Mouse (Mus musculus): ENCODE data around the gene Nme7. TPM values are rescaled to one million over a fixed set of nuclear protein-coding genes. Genes with fewer than 3 reads are reported as not detected.

The Nme7 gene
- polyA plus RNA-seq, 1 experiment from 2014 or later = 11.3 TPM

DNA sequence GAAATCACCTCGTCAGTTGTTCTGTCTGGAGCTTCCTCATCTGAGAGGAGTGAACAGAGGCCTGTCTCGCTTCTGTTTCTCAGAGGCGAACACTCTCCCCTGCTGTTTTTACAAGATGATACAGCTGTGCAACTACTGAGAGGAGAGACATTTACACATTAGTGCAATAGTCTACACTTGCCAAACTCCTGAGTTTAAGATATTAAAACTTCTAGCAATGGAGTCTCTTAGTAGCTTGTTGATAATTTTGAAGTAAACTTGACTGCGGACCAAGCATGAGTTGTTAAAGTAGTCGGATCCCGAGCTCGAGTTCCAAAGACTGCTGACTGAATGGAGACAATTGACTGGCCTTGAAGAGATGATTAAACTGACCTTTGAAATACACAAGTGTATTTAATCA lies 23.8 kb downstream of the Nme7 start:
- no peak overlapping the region for H3K4me3 ChIP-seq (ENCODE audit: inconsistent target)
- no peak overlapping the region for H3K27ac ChIP-seq
- H3K36me3 ChIP-seq (ENCODE audit: inconsistent target) = no peaks in the 10 kb centered on the region
- no peaks in the 10 kb centered on the region for H3K79me2 ChIP-seq (ENCODE audit: inconsistent target)
- 90% methylated on average over 7 of the region's 7 CpGs for WGBS (ENCODE audit: missing documents)

DNA sequence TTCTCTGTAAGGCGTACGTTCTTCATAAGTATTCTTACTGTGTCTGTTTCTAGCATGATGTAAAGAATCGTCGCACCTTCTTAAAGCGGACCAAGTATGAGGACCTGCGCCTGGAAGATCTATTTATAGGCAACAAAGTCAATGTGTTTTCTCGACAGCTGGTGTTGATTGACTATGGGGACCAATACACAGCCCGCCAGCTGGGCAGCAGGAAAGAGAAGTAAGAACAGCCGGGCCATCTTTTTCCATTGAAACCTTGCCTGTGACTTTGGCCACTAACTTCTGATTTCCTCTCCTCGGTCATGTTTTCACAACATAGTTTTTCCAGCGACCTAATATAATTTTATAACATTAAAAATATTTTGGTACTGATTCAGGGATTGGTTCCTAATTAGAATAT lies 28.6 kb downstream of the Nme7 start:
- WGBS (ENCODE audit: missing documents) = 97% methylated on average over 11 of the region's 11 CpGs
- H3K36me3 ChIP-seq (ENCODE audit: inconsistent target) = no peaks in the 10 kb centered on the region
- H3K79me2 ChIP-seq (ENCODE audit: inconsistent target) = no peaks in the 10 kb centered on the region
- H3K27ac ChIP-seq = no peak overlapping the region
- H3K4me3 ChIP-seq (ENCODE audit: inconsistent target) = no peak overlapping the region

- WGBS (ENCODE audit: missing documents) = 93% methylated on average over 3 of the region's 3 CpGs
- Histone ChIP-seq H3K36me3 (ENCODE audit: inconsistent target) (no peaks in the 10 kb centered on the region), H3K79me2 (ENCODE audit: inconsistent target) (no peaks in the 10 kb centered on the region), H3K4me3 (ENCODE audit: inconsistent target) (no peak overlapping the region), H3K27ac (no peak overlapping the region)
Observed at GRCm38 (mm10) chr1:164335435-164335834, 31.5 kb downstream of the Nme7 start.

DNA sequence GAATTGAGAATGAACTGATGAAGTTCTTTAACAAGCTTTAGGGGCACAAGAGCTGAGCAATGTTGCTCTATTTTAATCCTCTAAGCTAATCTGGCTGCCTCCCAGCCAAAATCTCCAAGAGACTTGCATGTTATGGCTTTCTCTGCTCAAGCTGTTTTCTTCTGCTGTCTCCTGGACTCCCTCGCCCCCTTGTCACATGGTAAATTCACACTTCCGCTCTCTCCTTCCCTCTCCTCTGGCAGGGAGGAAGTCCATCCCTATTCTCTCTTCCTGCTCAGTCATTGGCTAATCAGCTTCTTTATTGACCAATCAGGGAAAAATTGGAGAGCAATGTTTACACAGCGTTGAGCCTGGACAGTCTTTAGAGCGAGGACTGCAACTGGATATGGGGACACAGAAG lies 31.9 kb downstream of the Nme7 start:
- Histone ChIP-seq H3K4me3 (ENCODE audit: inconsistent target) (no peak overlapping the region), H3K27ac (no peak overlapping the region), H3K36me3 (ENCODE audit: inconsistent target) (no peaks in the 10 kb centered on the region), H3K79me2 (ENCODE audit: inconsistent target) (no peaks in the 10 kb centered on the region)
- 95% methylated on average over 4 of the region's 4 CpGs for WGBS (ENCODE audit: missing documents)

GRCm38 (mm10) chr1:164342161-164342560 lies 38.2 kb downstream of the Nme7 start:
- Histone ChIP-seq H3K4me3 (ENCODE audit: inconsistent target) (no peak overlapping the region), H3K27ac (no peak overlapping the region), H3K36me3 (ENCODE audit: inconsistent target) (no peaks in the 10 kb centered on the region), H3K79me2 (ENCODE audit: inconsistent target) (no peaks in the 10 kb centered on the region)
- WGBS (ENCODE audit: missing documents) = 91% methylated on average over 3 of the region's 3 CpGs

DNA sequence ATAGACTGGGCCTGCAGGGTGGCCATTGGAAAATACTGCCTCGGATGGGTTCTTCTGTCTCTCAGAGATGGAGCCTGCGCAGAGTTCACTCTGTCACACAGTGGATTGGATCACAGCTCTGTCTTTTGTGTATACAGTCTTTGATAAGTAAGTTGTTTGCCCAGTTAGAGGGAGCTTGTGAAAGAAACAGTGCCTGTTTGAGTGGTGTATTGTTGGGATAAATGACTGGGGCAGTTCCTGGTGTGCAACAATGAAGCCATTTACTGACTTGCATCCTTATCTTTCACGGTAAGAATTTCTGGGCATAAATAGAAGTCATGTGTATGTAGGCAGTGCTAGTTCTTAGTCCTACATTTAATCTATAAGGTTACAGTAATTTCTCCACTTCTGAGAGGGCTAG lies 49.5 kb downstream of the Nme7 start:
- 97% methylated on average over 3 of the region's 3 CpGs for WGBS (ENCODE audit: missing documents)
- no peak overlapping the region for H3K4me3 ChIP-seq (ENCODE audit: inconsistent target)
- H3K27ac ChIP-seq = no peak overlapping the region
- no peaks in the 10 kb centered on the region for H3K79me2 ChIP-seq (ENCODE audit: inconsistent target)
- no peaks in the 10 kb centered on the region for H3K36me3 ChIP-seq (ENCODE audit: inconsistent target)

- WGBS (ENCODE audit: missing documents) = 85% methylated on average over 3 of the region's 3 CpGs
- Histone ChIP-seq H3K27ac (no peak overlapping the region), H3K4me3 (ENCODE audit: inconsistent target) (no peak overlapping the region), H3K79me2 (ENCODE audit: inconsistent target) (no peaks in the 10 kb centered on the region), H3K36me3 (ENCODE audit: inconsistent target) (no peaks in the 10 kb centered on the region)
Observed at GRCm38 (mm10) chr1:164357995-164358394, 54.1 kb downstream of the Nme7 start.

DNA sequence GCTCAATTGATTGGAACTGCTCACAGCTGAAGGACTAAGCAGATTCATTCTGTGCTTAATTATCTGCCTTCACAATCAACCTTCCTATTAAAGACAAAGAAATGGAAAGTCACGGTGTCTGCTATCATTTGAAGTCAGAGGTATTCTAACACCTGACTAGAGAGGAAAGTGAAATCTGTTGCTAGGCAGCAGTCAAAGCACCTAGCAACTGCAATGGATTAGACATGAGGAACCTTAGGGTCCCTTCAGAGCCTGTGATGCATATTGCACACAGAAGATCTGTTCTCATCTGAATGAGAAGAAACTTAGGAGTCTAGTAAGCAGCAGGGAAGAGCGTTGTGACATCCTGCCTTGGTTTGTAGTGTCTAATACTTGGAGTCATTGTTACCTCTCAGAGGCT lies 58.1 kb downstream of the Nme7 start:
- H3K27ac ChIP-seq = no peak overlapping the region
- no peak overlapping the region for H3K4me3 ChIP-seq (ENCODE audit: inconsistent target)
- WGBS (ENCODE audit: missing documents) = 95% methylated on average over 2 of the region's 2 CpGs
- no peaks in the 10 kb centered on the region for H3K36me3 ChIP-seq (ENCODE audit: inconsistent target)
- no peaks in the 10 kb centered on the region for H3K79me2 ChIP-seq (ENCODE audit: inconsistent target)

- no peaks in the 10 kb centered on the region for H3K79me2 ChIP-seq (ENCODE audit: inconsistent target)
- no peak overlapping the region for H3K4me3 ChIP-seq (ENCODE audit: inconsistent target)
- H3K27ac ChIP-seq = no peak overlapping the region
- WGBS (ENCODE audit: missing documents) = 83% methylated on average over 12 of the region's 12 CpGs
- H3K36me3 ChIP-seq (ENCODE audit: inconsistent target) = no peaks in the 10 kb centered on the region
Observed at GRCm38 (mm10) chr1:164366156-164367128, 62.5 kb downstream of the Nme7 start.

GRCm38 (mm10) chr1:164368152-164368551 lies 64.2 kb downstream of the Nme7 start:
- Histone ChIP-seq H3K27ac (no peak overlapping the region), H3K36me3 (ENCODE audit: inconsistent target) (no peaks in the 10 kb centered on the region), H3K4me3 (ENCODE audit: inconsistent target) (no peak overlapping the region), H3K79me2 (ENCODE audit: inconsistent target) (no peaks in the 10 kb centered on the region)
- WGBS (ENCODE audit: missing documents) = 96% methylated on average over 4 of the region's 4 CpGs

GRCm38 (mm10) chr1:164369781-164370180 lies 65.9 kb downstream of the Nme7 start:
- Histone ChIP-seq H3K79me2 (ENCODE audit: inconsistent target) (no peaks in the 10 kb centered on the region), H3K4me3 (ENCODE audit: inconsistent target) (no peak overlapping the region), H3K27ac (no peak overlapping the region), H3K36me3 (ENCODE audit: inconsistent target) (no peaks in the 10 kb centered on the region)
- 100% methylated on average over 2 of the region's 2 CpGs for WGBS (ENCODE audit: missing documents)

- Histone ChIP-seq H3K27ac (no peak overlapping the region), H3K79me2 (ENCODE audit: inconsistent target) (no peaks in the 10 kb centered on the region), H3K36me3 (ENCODE audit: inconsistent target) (no peaks in the 10 kb centered on the region), H3K4me3 (ENCODE audit: inconsistent target) (no peak overlapping the region)
- WGBS (ENCODE audit: missing documents) = 93% methylated on average over 7 of the region's 7 CpGs
Observed at GRCm38 (mm10) chr1:164373029-164373428, 69.1 kb downstream of the Nme7 start.

DNA sequence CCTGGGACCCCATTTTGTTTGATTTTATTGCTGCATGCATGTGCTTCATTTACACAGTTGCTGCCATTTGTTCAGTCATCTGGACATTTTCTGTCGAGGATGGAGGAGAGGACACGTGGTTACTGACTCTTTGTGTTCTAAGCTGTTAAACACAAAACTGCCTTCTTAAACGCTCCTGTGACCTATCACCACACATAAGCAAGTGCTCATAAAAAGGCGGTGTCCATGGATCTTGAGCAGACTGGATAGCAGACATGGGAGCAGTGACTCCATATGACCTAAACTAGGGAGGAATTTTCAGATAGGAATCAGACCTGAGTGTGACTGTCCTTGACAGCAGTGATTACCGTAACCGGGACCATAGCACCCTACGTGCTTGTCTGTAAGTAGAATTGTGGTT lies 70.1 kb downstream of the Nme7 start:
- no peaks in the 10 kb centered on the region for H3K36me3 ChIP-seq (ENCODE audit: inconsistent target)
- 97% methylated on average over 7 of the region's 7 CpGs for WGBS (ENCODE audit: missing documents)
- H3K4me3 ChIP-seq (ENCODE audit: inconsistent target) = no peak overlapping the region
- H3K79me2 ChIP-seq (ENCODE audit: inconsistent target) = no peaks in the 10 kb centered on the region
- H3K27ac ChIP-seq = no peak overlapping the region

- no peak overlapping the region for H3K27ac ChIP-seq
- WGBS (ENCODE audit: missing documents) = 93% methylated on average over 9 of the region's 9 CpGs
- no peaks in the 10 kb centered on the region for H3K79me2 ChIP-seq (ENCODE audit: inconsistent target)
- H3K36me3 ChIP-seq (ENCODE audit: inconsistent target) = no peaks in the 10 kb centered on the region
- H3K4me3 ChIP-seq (ENCODE audit: inconsistent target) = no peak overlapping the region
Observed at GRCm38 (mm10) chr1:164375626-164376025, 71.7 kb downstream of the Nme7 start.

GRCm38 (mm10) chr1:164376761-164377487 lies 73.0 kb downstream of the Nme7 start:
- WGBS (ENCODE audit: missing documents) = 94% methylated on average over 8 of the region's 9 CpGs
- Histone ChIP-seq H3K27ac (no peak overlapping the region), H3K4me3 (ENCODE audit: inconsistent target) (no peak overlapping the region), H3K79me2 (ENCODE audit: inconsistent target) (no peaks in the 10 kb centered on the region), H3K36me3 (ENCODE audit: inconsistent target) (no peaks in the 10 kb centered on the region)

All from macrophage (primary cell).